20 mouse cellular contexts compared by ENCODE assay signal in the genomic region with DNA sequence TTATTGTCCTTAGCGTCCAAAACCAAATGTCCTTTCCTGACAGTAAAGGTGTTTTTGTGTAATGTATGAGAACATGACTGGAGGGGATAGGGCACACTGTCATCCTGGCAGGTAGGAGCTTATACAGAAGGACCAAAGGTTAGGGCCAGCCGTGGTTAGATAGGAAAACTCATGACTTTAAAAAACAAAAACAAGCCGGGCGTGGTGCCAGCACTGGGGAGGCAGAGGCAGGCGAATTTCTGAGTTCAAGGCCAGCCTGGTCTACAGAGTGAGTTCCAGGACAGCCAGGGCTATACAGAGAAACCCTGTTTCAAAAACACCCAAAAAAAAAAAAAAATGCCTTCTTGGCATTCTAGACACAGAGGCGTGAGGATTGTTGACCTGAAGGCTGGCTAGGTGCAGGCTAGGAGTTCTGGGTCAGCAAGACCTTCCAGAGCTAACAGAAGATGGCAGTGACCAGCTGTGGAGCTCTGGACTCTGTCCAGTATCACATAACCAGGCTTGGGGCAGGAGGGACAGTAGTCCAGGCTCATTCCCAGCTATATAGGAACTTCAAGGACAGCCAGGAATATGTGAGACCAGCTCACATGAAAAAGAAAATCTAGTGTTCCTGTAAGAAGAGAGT. TPM values are rescaled to one million over a fixed set of nuclear protein-coding genes. Genes with fewer than 3 reads are reported as not detected.
A peak's percentile ranks its signal among the peaks of the same experiment; 100 is the strongest.
DNase-seq lines count a peak whose midpoint lies in the region; ATAC-seq lines count a peak whose summit lies in the region.
"Had no signal": no experiment of that assay in that cellular context is flagged by ENCODE, and none has a peak within 500 bp of the region (broad histone marks: within the 10 kb centered on the region; RNA-seq: fewer than 3 reads in every experiment).

No protein-coding gene starts in this region.

- no peaks in the 10 kb centered on the region for H3K36me3 ChIP-seq in heart, embryonic 15.5 days
- 0 out of 2 replicates have a peak, but pooled peaks cover 4% of the 10 kb centered on the region for H3K36me3 ChIP-seq in liver, embryonic 15.5 days (replicated peaks)
- H3K36me3 ChIP-seq in liver, embryonic 12.5 days, result 0 out of 2 replicates have a peak, but pooled peaks cover 6% of the 10 kb centered on the region
- H3K36me3 ChIP-seq: embryonic facial prominence, embryonic 12.5 days; hindbrain, embryonic 12.5 days; hindbrain, embryonic 15.5 days had no signal

- no peaks in the 10 kb centered on the region for H3K9me3 ChIP-seq in heart, embryonic 15.5 days (replicated peaks)
- H3K9me3 ChIP-seq in liver, embryonic 15.5 days (replicated peaks), result no peaks in the 10 kb centered on the region
- no peaks in the 10 kb centered on the region for H3K9me3 ChIP-seq in liver, embryonic 12.5 days (replicated peaks)
- H3K9me3 ChIP-seq: embryonic facial prominence, embryonic 12.5 days; embryonic facial prominence, embryonic 15.5 days; hindbrain, embryonic 12.5 days; hindbrain, embryonic 15.5 days had no signal

- H3K4me3 ChIP-seq in heart, embryonic 15.5 days, result no peak overlapping the region
- H3K4me3 ChIP-seq in liver, embryonic 15.5 days (replicated peaks), result no peak overlapping the region
- no peak overlapping the region for H3K4me3 ChIP-seq in liver, embryonic 12.5 days
- H3K4me3 ChIP-seq: embryonic facial prominence, embryonic 12.5 days; embryonic facial prominence, embryonic 15.5 days; hindbrain, embryonic 12.5 days; hindbrain, embryonic 15.5 days had no signal

- DNase-seq in heart, postnatal 4 days, result no peak
- peak; percentile 65 for DNase-seq in testis, postnatal 10 days (ENCODE audit: low spot score)
- no peak for DNase-seq in testis, postnatal 14 days (ENCODE audit: low spot score)
- DNase-seq: cerebellum, adult 11 months; cerebellum, adult 2 months; cerebellum, adult 9-11 months; cerebellum, postnatal 25 days; forebrain, postnatal 0 days; gastrocnemius, postnatal 36 days; heart, postnatal 14 days had no signal

- no peak for ATAC-seq in heart, embryonic 15.5 days (replicated peaks; ENCODE audit: insufficient number of reproducible peaks, insufficient read depth, low FRiP score, low read depth)
- ATAC-seq in liver, embryonic 15.5 days (ENCODE audit: insufficient read depth), result no peak
- no peak for ATAC-seq in liver, embryonic 12.5 days
- ATAC-seq: CD4-positive, CD25-positive, alpha-beta regulatory T cell, adult 4 months; forebrain, embryonic 14.5 days; forebrain, postnatal 0 days had no signal

- peaks cover 68% of the 10 kb centered on the region for H3K4me1 ChIP-seq in heart, embryonic 15.5 days (replicated peaks)
- H3K4me1 ChIP-seq in liver, embryonic 15.5 days (replicated peaks), result peaks cover 75% of the 10 kb centered on the region
- peaks cover 73% of the 10 kb centered on the region for H3K4me1 ChIP-seq in liver, embryonic 12.5 days
- H3K4me1 ChIP-seq: embryonic facial prominence, embryonic 12.5 days had no signal

- H3K4me2 ChIP-seq in heart, embryonic 15.5 days, result no peak overlapping the region
- no peak overlapping the region for H3K4me2 ChIP-seq in liver, embryonic 15.5 days
- no peak overlapping the region for H3K4me2 ChIP-seq in liver, embryonic 12.5 days
- H3K4me2 ChIP-seq: embryonic facial prominence, embryonic 12.5 days; embryonic facial prominence, embryonic 15.5 days; heart, embryonic 11.5 days; hindbrain, embryonic 12.5 days; hindbrain, embryonic 15.5 days had no signal

- H3K9ac ChIP-seq in heart, embryonic 15.5 days, result no peak overlapping the region
- H3K9ac ChIP-seq in liver, embryonic 15.5 days, result no peak overlapping the region
- no peak overlapping the region for H3K9ac ChIP-seq in liver, embryonic 12.5 days
- H3K9ac ChIP-seq: embryonic facial prominence, embryonic 12.5 days; embryonic facial prominence, embryonic 15.5 days; forebrain, postnatal 0 days; hindbrain, embryonic 12.5 days; hindbrain, embryonic 15.5 days had no signal

- H3K27me3 ChIP-seq in heart, embryonic 15.5 days, result no peaks in the 10 kb centered on the region
- H3K27me3 ChIP-seq in liver, embryonic 15.5 days, result no peaks in the 10 kb centered on the region
- no peaks in the 10 kb centered on the region for H3K27me3 ChIP-seq in liver, embryonic 12.5 days (replicated peaks)
- H3K27me3 ChIP-seq: embryonic facial prominence, embryonic 12.5 days; embryonic facial prominence, embryonic 15.5 days; hindbrain, embryonic 12.5 days; hindbrain, embryonic 15.5 days had no signal

- WGBS in heart, embryonic 15.5 days, result 87% methylated on average over 6 of the region's 6 CpGs
- 67% methylated on average over 6 of the region's 6 CpGs for WGBS in liver, embryonic 15.5 days (ENCODE audit: insufficient replicate concordance)
- 71% methylated on average over 6 of the region's 6 CpGs for WGBS in liver, embryonic 12.5 days (ENCODE audit: insufficient replicate concordance)

- H3K27ac ChIP-seq in heart, embryonic 15.5 days, result 0 out of 2 replicates have a peak overlapping the region, but pooled peaks have one; percentile 65
- 0 out of 2 replicates have a peak overlapping the region, but pooled peaks have one; percentile 24 for H3K27ac ChIP-seq in liver, embryonic 15.5 days (replicated peaks)
- no peak overlapping the region for H3K27ac ChIP-seq in liver, embryonic 12.5 days
- H3K27ac ChIP-seq: embryonic facial prominence, embryonic 12.5 days; embryonic facial prominence, embryonic 15.5 days; hindbrain, embryonic 12.5 days; hindbrain, embryonic 15.5 days had no signal

RNA-seq across cellular contexts. Expression of a gene that starts 24.6 kb away (rescaled TPM):
- 10.8 and 15.0 TPM in 2 replicates for polyA plus RNA-seq in heart, embryonic 15.5 days (2015; fragmentation: Nextera tagmentation; extraction: Ambion mirVana)
- total RNA-seq in heart, postnatal 4 days (2021), result 10 to 100 TPM; 16.7 to 17.6 TPM
- polyA plus RNA-seq in liver, embryonic 15.5 days (2015; fragmentation: Nextera tagmentation; extraction: Ambion mirVana), result 11.8 and 14.2 TPM in 2 replicates
- 13.1 TPM in 2 replicates for polyA plus RNA-seq in liver, embryonic 12.5 days (2016; fragmentation: Nextera tagmentation; extraction: Ambion mirVana)

RNA-seq across cellular contexts. Expression of a gene that starts 30.3 kb away (rescaled TPM):
- polyA plus RNA-seq in heart, embryonic 15.5 days (2015; fragmentation: Nextera tagmentation; extraction: Ambion mirVana), result 92.9 and 121 TPM in 2 replicates
- total RNA-seq in heart, postnatal 4 days (2021), result 10 to 100 TPM; 38.9 to 41.6 TPM
- polyA plus RNA-seq in liver, embryonic 15.5 days (2015; fragmentation: Nextera tagmentation; extraction: Ambion mirVana), result 43.2 and 44.7 TPM in 2 replicates
- polyA plus RNA-seq in liver, embryonic 12.5 days (2016; fragmentation: Nextera tagmentation; extraction: Ambion mirVana), result 114 and 115 TPM in 2 replicates

RNA-seq across cellular contexts. Expression of a gene that starts 36.1 kb away (rescaled TPM):
- 64.5 and 68.8 TPM in 2 replicates for polyA plus RNA-seq in heart, embryonic 15.5 days (2015; fragmentation: Nextera tagmentation; extraction: Ambion mirVana)
- total RNA-seq in heart, postnatal 4 days (2021), result 10 to 100 TPM; 67.5 to 76.9 TPM
- 28.9 and 30.2 TPM in 2 replicates for polyA plus RNA-seq in liver, embryonic 15.5 days (2015; fragmentation: Nextera tagmentation; extraction: Ambion mirVana)
- 44.7 and 45.0 TPM in 2 replicates for polyA plus RNA-seq in liver, embryonic 12.5 days (2016; fragmentation: Nextera tagmentation; extraction: Ambion mirVana)

RNA-seq across cellular contexts. Expression of a gene that starts 36.4 kb away (rescaled TPM):
- 203 and 274 TPM in 2 replicates for polyA plus RNA-seq in heart, embryonic 15.5 days (2015; fragmentation: Nextera tagmentation; extraction: Ambion mirVana)
- 100 to 1,000 TPM; 204 to 207 TPM for total RNA-seq in heart, postnatal 4 days (2021)
- 163 and 186 TPM in 2 replicates for polyA plus RNA-seq in liver, embryonic 15.5 days (2015; fragmentation: Nextera tagmentation; extraction: Ambion mirVana)
- 223 and 224 TPM in 2 replicates for polyA plus RNA-seq in liver, embryonic 12.5 days (2016; fragmentation: Nextera tagmentation; extraction: Ambion mirVana)

RNA-seq across cellular contexts. Expression of a gene that starts 44.8 kb away (rescaled TPM):
- 62.1 and 82.6 TPM in 2 replicates for polyA plus RNA-seq in heart, embryonic 15.5 days (2015; fragmentation: Nextera tagmentation; extraction: Ambion mirVana)
- total RNA-seq in heart, postnatal 4 days (2021), result 10 to 100 TPM; 73.8 to 78.5 TPM
- polyA plus RNA-seq in liver, embryonic 15.5 days (2015; fragmentation: Nextera tagmentation; extraction: Ambion mirVana), result 37.8 and 47.7 TPM in 2 replicates
- 96.4 and 98.0 TPM in 2 replicates for polyA plus RNA-seq in liver, embryonic 12.5 days (2016; fragmentation: Nextera tagmentation; extraction: Ambion mirVana)
